Mouse (Mus musculus) Patski (cell line): Measurements from ENCODE around the gene Gtf2ird1. TPM values are rescaled to one million over a fixed set of nuclear protein-coding genes. Genes with fewer than 3 reads are reported as not detected.
"Not testable (repeated sequence)": the region's sequence is repeated elsewhere in the genome, so short reads cannot be mapped to it uniquely, and the experiment has no call there.

ENCODE experiments used
- ATAC-seq: fragments of 100-300 bp; one replicate; pipeline ENCODE4 v1.8.0; 2021
- CTCF ChIA-PET: fragments of 350-600 bp; sonication (Branson Sonifier 250); formaldehyde crosslinking; loops from one replicate; lab custom pipeline; 2022; ENCODE audit warnings: inconsistent platforms; lab: Charles Lee
- POLR2A ChIA-PET: fragments of 350-600 bp; sonication (Branson Sonifier 250); formaldehyde crosslinking; loops from one replicate; lab custom pipeline; 2022; ENCODE audit warnings: antibody characterized with exemption, inconsistent platforms; lab: Charles Lee
- DNase-seq: peaks from one replicate; pipeline ENCODE4 v3.0.0-alpha.2; 2011; ENCODE audit warnings: low read depth, low spot score
- H3K27me3 ChIP-seq: fragments of 371-371 bp; one replicate; pipeline ENCODE4 v1.5.1; 2021
- CTCF ChIP-seq: fragments of 100-300 bp; IDR thresholded peaks from one replicate; pipeline ENCODE4 v1.5.1; 2021
- in situ Hi-C: fragments of 300-500 bp; cut with MboI; formaldehyde crosslinking; loops from 3 replicates; pipeline ENCODE4 v1.11.1; 2018; ENCODE audit warnings: low pct_unique_long_range_greater_than_20kb, mixed read lengths
- polyA plus RNA-seq: library from polyadenylated mRNA; unstranded; gene quantifications from one replicate; pipeline ENCODE4 v1.2.3, GENCODE M21; 2021

Gtf2ird1 gene
- polyA plus RNA-seq, 1 experiment from 2014 or later: 169 TPM

GRCm38 (mm10) chr5:134342503-134343205 lies 113.9 kb downstream of the Gtf2ird1 start:
- in situ Hi-C loops: loop anchor here (5.0 kb wide), 1 partner anchor 160 kb away; the partner anchor contains the start of gene Gtf2ird2
- no peak for DNase-seq
- H3K27me3 ChIP-seq: no peaks in the 10 kb centered on the region
- ChIA-PET CTCF (no interaction called here), POLR2A (interaction anchor here (0.5 to 0.6 kb wide), 2 partner anchors 99 to 153 kb away, joined by 3 to 5 read pairs; no protein-coding TSS in a partner anchor)
- no peak for ATAC-seq
- no peak for TF ChIP-seq CTCF

- no peak for TF ChIP-seq CTCF
- DNase-seq: no peak
- ChIA-PET POLR2A (no interaction called here), CTCF (interaction anchor here (1.1 kb wide), 1 partner anchor 116 kb away, joined by 3 read pairs; no protein-coding TSS in a partner anchor)
- no peak for ATAC-seq
- in situ Hi-C loops: loop anchor here (5.0 kb wide), 1 partner anchor 159 kb away; the partner anchor contains the start of gene Gtf2ird2
- H3K27me3 ChIP-seq: no peaks in the 10 kb centered on the region
These were observed 114.8 kb downstream of the Gtf2ird1 start for GRCm38 (mm10) chr5:134341721-134342120.

GRCm38 (mm10) chr5:134341321-134341720 lies 115.2 kb downstream of the Gtf2ird1 start:
- ATAC-seq (peak; percentile 57), DNase-seq (no peak)
- CTCF ChIA-PET: interaction anchor here (1.1 kb wide), 1 partner anchor 116 kb away, joined by 3 read pairs; no protein-coding TSS in a partner anchor
- no peaks in the 10 kb centered on the region for H3K27me3 ChIP-seq
- in situ Hi-C loops: loop anchor here (5.0 kb wide), 1 partner anchor 159 kb away; the partner anchor contains the start of gene Gtf2ird2
- POLR2A ChIA-PET: no interaction called here
- TF ChIP-seq CTCF: peak; percentile 77

GRCm38 (mm10) chr5:134340101-134340522 lies 116.4 kb downstream of the Gtf2ird1 start:
- ChIA-PET CTCF (interaction anchor here (1.7 kb wide), 1 partner anchor 14 kb away, joined by 5 read pairs; no protein-coding TSS in a partner anchor), POLR2A (interaction anchor here (1.3 kb wide), 1 partner anchor 10 kb away, joined by 4 read pairs; no protein-coding TSS in a partner anchor)
- in situ Hi-C loops: loop anchor here (5.0 kb wide), 1 partner anchor 158 kb away; the partner anchor contains the start of gene Gtf2ird2
- no peak for DNase-seq
- TF ChIP-seq CTCF: no peak
- H3K27me3 ChIP-seq: no peaks in the 10 kb centered on the region
- ATAC-seq: no peak

- CTCF ChIA-PET, ATAC-seq, in situ Hi-C loops, POLR2A ChIA-PET, H3K27me3 ChIP-seq, DNase-seq: not testable (repeated sequence)
These were observed 119.5 kb downstream of the Gtf2ird1 start for GRCm38 (mm10) chr5:134337012-134337411.

- POLR2A ChIA-PET: no interaction called here
- no peak for TF ChIP-seq CTCF
- H3K27me3 ChIP-seq: no peaks in the 10 kb centered on the region
- in situ Hi-C loops: no loop called here
- DNase-seq: no peak
- CTCF ChIA-PET: no interaction called here
- no peak for ATAC-seq
These were observed 123.8 kb downstream of the Gtf2ird1 start for GRCm38 (mm10) chr5:134332743-134333142.

- no peaks in the 10 kb centered on the region for H3K27me3 ChIP-seq
- TF ChIP-seq CTCF: no peak
- no peak for DNase-seq
- ChIA-PET POLR2A (interaction anchor here (1.1 kb wide), 2 partner anchors 9 to 64 kb away, joined by 4 to 5 read pairs; no protein-coding TSS in a partner anchor), CTCF (interaction anchor here (1.2 to 1.9 kb wide), 4 partner anchors 10 to 58 kb away, joined by 3 to 5 read pairs (median 4); no protein-coding TSS in a partner anchor)
- in situ Hi-C loops: no loop called here
- no peak for ATAC-seq
These were observed 126.4 kb downstream of the Gtf2ird1 start for GRCm38 (mm10) chr5:134330082-134330481.

- in situ Hi-C loops: no loop called here
- DNase-seq: no peak
- H3K27me3 ChIP-seq: no peaks in the 10 kb centered on the region
- ChIA-PET CTCF (no interaction called here), POLR2A (no interaction called here)
- no peak for TF ChIP-seq CTCF
- ATAC-seq: no peak
These were observed 127.2 kb downstream of the Gtf2ird1 start for GRCm38 (mm10) chr5:134329311-134329710.

- TF ChIP-seq CTCF: no peak
- H3K27me3 ChIP-seq: no peaks in the 10 kb centered on the region
- in situ Hi-C loops: no loop called here
- ATAC-seq: no peak
- no peak for DNase-seq
- CTCF ChIA-PET: no interaction called here
- POLR2A ChIA-PET: no interaction called here
These were observed 128.0 kb downstream of the Gtf2ird1 start for GRCm38 (mm10) chr5:134328482-134329001.

- ChIA-PET POLR2A (interaction anchor here (0.6 to 1.0 kb wide), 2 partner anchors 12 to 13 kb away, joined by 3 to 4 read pairs; partner anchors contain the start of gene Gtf2i), CTCF (interaction anchor here (0.7 to 1.6 kb wide), 2 partner anchors 13 to 139 kb away, joined by 3 to 5 read pairs; no protein-coding TSS in a partner anchor)
- in situ Hi-C loops: no loop called here
- TF ChIP-seq CTCF: no peak
- ATAC-seq (no peak), DNase-seq (no peak)
- no peaks in the 10 kb centered on the region for H3K27me3 ChIP-seq
These were observed 130.5 kb downstream of the Gtf2ird1 start for GRCm38 (mm10) chr5:134325856-134326566.
